Mouse (Mus musculus) retina, postnatal 7 days (tissue): Measurements from ENCODE around the gene Tubgcp2.

Experiments used
- DNase-seq: peaks from one replicate; pipeline ENCODE4 v3.0.0-alpha.2; 2012; ENCODE audit warnings: low read depth, low spot score

The Tubgcp2 gene

DNA sequence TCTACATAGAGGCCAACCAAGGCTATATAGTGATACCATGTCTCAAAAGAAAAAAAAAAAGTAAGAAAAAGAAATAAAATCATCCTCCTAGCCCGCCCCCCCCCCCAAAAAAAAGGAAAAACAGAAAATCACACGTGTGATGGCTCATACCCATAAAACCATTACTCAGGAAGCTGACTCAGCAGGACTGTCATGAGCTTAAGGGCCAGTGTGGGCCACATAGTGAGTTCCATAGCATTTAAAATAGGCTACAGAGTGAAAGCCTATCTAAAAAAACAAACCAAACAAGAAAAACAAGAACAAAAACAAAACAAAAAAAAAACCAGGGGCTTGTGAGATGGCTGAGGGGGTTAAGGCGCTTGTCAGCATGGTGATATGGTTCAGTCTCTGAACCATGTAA is 55.7 kb downstream of the Tubgcp2 start:
- no peak for DNase-seq

DNA sequence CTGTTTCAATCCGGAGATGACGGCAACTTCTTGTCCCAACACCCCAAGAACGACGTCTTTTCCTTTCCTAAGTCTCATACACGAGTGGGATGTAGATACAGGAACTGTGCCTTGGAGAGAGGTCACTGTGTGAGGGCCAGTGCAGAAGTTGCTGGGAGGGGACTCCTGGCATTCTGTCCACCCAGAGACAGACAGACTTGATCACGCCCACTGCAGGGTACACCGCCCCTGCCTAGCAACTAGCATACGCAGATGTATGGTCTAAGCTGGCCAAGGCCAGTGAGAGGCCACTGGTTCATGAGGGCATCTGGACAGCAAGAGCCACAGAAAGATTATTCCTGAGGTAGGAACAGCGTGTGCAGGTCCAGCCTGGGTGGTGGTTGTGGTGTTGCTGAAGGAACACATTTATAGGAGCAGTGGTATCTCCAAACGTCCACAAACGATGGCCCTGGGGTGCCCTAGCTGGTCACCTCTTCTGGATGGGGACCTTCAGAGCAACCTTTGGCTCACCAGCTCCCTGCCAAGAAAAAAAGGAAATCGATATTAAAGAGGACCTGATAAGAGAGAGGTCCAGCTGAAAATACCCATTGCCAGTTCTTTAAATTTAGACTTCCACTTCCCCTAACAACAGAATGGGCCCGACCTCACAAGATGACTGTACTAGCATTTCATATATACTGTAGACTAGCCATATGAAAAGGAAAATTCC is 57.3 kb downstream of the Tubgcp2 start:
- DNase-seq = no peak

DNA sequence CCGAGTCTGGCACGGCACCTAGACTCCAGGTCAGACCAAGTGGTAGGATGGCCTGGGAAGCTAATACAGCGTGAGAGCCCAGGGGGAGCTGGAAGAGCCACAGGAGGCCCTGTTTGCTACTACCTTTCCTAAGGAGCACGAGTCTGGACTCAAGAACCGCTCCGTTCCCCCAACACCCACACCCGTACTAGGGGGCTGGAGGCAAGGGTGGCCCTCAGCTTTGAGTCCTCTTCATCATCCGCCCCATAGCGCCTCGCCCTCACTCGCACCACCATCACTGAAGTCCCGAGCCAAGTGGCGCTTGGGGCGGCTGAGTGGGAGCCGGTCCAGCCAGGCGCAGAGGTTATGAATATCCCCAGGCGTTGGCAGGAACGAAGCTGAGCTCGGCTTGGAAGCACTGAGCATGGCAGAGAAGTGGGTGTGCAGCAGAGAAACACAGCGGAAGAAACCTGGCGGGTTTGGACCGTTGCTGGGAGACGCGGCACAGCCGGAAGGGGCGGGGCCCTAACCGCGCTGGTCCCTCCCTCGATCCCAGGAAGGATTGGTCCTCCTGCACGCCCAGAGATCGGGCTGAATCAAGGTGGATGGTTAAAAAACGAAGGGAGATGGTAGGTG is 58.1 kb downstream of the Tubgcp2 start, which contains the start of gene 6430531B16Rik:
Gene 6430531B16Rik, minus strand, starts transcription at position 478 of the 615 bp plus-strand sequence.
- peak; percentile 52 for DNase-seq

DNA sequence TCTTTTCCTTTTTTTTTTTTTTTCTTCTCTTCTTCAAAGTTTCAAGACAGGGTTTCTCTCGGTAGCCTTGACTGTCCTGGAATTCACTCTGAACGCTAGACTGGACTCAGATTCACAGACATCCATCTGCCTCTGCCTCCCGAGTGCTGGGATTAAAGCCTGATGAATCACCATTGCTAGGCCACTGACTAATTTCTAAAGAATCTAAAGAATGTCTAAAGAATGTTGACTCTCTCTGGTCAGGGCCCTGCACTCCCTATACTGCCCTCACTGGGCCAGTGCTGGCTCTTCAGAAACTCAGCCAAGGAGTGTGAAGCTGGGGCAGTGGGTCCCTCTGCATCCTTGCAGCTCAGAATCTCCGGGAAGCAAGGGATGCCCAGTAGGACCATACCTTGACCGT is 61.0 kb downstream of the Tubgcp2 start:
- DNase-seq = no peak

DNA sequence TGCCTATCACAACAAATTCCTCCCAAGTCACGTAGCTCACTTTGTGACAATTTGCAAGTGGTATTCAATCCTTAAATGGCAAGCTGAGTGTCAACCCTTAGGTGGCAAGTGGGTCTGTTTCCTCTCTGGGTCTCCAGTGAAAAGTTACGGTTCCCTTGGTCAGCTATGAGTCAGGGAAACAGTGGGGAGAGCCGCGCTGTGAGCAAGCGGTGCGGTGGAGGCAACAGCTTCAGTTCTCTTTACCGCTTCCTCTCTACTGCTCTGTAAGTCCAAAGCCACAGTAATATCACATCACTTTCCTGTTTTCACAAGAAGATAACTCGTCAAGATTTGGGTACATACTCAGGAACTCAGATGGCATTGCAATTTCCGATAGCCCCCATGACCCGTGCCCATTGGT is 62.2 kb downstream of the Tubgcp2 start:
- no peak for DNase-seq

DNA sequence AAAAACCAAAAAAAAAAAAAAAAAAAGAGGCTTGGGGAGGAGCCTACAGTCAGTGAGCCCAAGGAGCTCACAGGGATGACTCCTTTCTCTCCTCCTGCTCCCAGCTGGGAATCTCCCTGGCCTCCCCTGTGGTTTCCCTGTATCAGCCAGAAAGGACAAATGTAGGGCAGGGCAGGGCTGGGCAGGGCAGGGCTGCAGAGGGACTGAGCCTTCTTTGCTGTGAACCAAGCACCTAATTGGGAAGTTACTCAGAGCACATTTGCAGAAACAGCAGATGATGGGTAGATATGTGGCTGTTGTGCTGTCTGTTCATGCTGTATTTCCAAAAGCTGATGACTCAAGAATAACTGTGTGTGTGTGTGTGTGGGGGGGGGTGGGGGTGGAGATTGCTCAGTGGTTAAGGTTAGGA is 63.5 kb downstream of the Tubgcp2 start:
- no peak for DNase-seq

DNA sequence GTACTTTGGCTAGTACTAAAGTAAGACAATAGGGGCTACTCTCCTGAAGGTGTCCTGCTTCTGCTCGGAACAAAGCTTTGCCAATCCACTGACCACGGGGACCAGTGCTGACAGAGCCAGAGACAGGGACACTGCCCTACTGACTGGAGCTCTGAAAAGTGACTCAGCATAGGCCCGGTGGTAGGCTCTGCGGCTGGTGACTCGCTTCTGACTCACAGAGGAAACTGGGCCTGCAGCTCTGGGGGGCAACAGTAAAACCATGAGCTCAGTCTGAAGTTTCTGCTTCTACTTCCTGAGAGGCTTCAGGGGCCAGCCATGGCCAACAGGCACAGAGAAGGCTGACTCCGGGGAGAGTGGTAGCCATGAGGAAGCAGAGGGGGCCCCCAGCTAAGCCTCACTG is 65.0 kb downstream of the Tubgcp2 start:
- DNase-seq = no peak

DNA sequence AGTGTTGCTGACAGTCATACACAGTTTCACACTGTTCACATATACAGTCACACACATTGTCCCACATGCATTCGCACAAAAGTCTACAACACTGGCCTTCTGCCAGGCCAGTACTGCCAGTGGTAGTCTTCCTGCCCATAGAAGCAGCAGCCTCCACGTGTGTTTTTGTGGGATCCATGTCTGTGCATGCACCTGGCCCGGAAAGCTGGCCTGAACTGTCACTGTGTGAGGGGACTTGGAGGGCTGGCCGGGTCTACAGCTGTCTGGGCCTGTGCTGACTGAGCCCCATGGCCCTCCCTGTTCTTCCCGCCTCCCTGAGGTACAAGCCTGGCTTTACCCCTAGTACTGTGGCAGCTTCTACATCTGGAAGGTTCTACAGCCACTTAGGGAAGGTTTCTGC is 65.5 kb downstream of the Tubgcp2 start:
- no peak for DNase-seq

DNA sequence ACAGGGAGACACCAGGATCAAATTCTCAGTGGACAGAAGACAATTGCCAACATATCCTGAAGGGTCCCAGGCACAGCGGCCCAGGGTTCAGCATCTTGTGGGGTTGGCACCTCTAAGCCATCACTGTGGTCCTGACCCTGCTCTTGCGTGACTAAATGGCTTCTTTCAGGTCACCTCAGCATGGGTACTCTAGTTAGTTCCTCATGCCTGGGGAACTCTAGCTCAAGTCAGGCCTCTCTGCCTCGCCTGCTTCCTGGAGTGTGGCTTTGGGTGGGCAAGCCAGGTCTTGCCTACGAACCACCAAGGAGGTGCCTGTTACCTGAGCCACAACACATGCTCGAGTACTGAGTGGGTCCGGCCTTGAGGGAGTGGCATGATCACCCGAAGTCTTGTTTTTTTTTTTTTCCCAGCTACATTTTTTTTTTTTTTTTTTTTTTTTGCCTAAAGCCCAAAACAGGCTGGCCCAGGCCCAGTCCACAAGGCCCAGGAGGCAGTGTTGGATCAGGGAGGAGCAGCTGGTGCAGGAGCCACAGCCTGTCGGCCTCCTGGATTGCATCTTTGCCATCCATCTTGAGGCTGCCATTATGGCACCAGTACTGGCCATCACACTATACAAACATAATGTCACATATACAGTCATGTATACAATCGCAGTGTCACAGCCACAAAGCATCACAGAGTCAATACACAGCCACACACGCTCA is 66.1 kb downstream of the Tubgcp2 start:
- no peak for DNase-seq

DNA sequence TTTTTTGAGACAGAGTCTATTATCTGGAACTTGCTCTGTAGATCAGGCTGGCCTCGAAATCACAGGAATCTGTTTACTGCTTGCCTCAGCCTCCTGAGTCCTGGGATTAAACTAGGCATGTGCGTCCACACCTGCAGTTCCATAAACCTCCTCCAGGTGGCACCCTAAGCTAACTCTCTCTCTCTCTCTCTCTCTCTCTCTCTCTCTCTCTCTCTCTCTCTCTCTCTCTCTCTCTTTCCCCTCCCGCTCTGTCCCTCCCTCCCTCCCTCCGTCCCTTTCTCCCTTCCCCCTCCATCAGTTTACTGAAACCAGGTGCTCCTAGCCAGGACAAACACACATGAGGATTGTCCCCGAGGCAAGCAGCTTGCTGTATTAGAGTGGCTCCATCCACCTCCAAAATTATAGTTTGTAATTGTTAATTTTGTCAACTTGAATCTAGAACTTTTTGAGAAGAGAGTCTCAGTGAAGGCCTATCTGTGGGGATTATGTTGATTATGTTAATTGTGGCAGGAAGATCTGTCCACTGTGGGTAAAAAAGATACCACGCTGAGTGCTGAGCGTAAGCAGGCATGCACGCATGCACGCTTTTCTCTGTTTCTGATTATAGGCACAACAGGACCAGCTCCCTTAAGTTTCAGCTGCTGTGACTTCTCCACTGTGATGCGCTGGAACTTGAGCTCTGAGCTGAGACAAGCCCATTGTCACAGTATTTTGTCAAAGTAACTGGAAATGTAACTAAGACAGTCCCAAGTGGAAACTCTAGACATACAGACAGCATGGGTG is 66.9 kb downstream of the Tubgcp2 start:
- DNase-seq = peak; percentile 74

DNA sequence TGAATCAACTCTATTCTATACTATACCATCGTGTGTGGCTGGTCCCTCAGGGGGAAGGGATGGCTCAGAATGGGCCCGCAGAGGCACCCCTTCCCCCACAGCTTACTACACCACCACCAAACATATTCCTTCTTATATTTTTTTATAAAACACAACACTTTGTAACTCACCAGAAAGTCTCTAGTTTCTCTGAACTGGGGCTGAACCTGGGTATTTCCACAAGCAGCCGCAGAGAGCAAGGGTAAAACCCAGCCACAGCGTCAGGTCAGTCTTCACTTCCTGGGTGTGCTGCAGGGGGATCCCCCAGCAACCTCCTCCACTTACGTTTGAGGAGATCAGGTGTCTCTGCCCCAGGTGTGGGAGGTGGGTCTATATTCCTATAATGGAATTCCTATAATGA is 68.0 kb downstream of the Tubgcp2 start:
- no peak for DNase-seq

DNA sequence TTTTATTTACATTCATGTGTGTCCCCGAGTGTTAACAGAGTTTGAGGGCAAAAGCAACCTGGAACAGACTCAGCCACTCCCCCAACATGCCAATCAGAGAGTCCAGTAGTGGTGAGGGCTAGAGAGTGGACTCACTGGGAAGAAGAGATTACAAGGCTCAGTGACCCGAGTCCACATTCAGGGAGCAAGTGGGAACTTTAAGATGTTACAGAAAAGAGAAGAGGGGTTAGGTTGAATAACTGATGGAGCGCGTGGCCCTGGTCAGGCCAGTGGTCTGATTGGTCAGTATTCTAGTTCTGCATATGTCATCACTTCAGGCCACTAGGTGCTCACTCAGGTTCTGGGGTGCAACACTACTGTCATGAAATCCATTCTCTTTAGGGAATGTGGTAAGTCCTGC is 69.3 kb downstream of the Tubgcp2 start:
- DNase-seq = no peak

DNA sequence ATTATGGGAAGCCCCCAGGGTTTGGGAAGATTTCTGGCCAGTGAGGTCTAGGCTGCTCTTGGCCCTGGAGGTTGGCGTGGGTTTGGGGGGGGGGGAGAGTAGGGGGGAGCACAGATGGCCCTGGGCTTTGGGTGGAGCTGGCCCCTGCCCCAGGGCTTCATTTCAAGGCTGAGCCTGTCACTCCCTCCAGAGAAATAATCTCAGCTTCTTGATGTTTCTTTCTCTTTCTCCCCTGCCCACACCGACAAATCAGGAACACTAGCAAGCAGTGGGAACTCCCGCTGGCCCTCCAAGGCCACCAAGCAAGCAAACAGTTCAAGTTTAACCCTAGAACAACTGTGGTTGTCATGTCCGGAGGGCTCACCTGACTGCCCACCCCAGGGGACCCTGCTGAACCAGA is 72.7 kb downstream of the Tubgcp2 start:
- DNase-seq = no peak

DNA sequence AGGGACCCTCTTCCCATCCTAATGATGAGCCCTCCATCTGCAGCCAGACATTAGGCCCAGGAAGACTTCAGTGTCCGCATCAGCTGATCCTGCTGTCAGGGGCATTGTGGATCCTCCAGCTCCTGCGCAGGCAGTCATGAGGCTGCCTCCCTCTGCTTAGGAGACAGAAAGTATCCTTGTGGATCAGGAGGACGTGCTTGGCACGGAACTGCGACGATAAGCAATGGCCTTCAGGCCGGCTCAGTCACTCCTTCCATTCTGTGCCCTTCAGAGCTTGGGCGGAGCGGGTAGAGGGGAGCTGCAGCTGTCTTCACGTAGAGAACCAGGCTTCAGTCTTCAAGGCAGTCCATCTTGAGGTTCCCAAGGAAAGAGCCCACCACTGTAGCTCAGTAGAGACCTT is 75.3 kb downstream of the Tubgcp2 start:
- no peak for DNase-seq

DNA sequence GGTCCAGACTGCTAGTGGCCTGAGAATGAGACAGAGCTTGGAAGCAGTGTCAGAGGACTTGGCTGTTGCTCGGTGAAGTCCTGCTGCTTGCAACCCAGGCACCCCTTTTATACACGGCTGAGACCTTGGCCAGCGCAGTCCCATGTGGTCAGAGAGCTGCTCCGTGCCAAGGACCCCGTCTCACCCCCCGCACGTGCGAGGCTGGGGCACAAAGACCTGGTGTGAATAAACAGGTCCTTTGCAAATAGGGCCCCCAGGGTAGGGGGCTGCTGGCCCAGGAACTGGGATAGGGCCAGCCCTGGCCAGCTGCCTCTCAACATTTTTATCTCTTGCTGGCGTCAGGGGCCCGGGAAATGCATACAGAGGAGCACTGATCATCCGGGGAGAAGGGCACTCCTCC is 78.5 kb downstream of the Tubgcp2 start:
- no peak for DNase-seq

DNA sequence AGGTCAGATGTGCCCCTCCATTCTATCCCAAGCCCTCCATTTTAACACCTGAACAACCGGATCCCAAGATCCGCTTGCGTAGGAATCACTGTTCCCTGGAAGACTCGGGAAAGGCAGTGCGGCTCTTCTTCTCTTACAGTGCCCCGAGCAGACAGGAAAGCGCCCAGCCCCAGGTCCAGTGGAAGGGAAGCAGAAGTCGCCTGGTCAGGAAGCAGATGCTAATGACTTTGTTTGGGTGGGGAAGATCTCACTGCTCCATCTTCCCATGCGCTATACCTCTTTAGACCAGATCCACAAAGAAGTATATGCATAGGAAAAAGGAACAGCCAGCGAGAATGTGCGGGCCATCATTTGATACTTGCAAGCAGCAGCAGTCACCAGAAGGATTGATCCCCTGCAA is 79.0 kb downstream of the Tubgcp2 start:
- DNase-seq = no peak

DNA sequence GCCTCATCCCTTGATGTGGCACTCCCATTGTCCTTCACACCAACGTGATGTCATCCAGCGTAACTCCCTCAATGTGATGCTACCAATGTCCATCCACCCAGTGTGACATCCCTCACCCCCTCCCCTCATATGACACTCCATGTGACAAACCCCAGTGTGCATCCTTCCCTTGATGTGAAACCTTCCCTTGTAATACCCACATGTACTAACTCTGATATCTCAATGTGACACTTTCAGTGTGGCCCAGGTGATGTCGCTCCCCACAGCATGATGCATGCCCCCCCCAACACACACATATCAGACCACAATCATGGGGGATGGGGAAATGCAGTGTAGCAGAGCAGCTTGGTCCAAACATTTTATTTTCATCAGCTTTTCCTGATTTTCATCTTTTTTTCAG is 79.8 kb downstream of the Tubgcp2 start:
- DNase-seq = no peak

DNA sequence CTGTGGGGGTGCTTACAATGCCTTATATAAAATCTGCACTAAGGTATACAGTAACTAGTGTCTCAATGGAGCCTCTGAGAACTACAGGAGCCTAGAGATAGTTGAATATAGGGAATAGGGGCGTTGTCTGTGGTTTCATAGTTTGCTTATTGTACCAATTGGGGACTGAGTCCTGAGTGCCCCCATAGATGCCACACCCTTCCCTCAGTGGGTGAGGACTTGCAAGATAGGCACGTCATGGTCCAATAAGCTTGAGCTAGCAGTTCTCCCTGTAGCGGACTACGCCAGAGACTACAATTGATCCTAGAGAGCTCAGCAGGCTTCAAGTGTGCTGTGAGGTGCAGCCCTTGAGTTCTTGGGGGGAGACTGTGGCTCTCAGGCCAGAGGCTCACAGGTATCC is 81.0 kb downstream of the Tubgcp2 start:
- no peak for DNase-seq

DNA sequence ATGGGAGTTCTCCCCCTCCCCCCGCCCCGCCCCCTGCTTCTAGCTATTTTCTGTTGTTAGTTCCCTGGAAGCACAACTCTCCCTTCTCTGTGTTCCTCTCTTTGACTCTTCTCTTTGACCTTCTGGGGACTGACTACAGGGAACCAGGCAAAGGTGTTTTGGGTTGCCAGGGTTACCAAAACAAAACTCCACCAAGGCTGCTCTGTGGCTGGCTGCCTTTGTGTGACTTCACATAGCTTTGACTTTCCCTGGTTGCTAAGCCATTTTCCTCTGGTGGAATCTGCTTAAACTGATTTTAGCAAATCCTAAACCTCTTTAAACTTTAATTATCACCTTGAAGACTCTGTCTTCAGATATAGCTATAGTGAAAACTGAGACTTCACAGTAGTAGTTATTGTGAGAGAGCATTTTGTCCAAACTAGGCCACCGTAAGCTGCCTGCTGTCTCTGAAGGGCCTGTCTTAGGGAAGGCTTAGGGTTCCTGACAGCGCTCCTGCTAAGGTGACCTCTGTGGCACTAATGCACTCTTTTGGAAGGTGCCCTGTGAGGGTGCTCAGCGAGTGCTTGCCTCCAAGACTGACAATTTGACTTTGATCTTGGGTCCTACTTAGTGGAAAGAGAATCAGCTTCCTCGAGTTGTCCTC is 84.4 kb downstream of the Tubgcp2 start:
- DNase-seq = no peak

DNA sequence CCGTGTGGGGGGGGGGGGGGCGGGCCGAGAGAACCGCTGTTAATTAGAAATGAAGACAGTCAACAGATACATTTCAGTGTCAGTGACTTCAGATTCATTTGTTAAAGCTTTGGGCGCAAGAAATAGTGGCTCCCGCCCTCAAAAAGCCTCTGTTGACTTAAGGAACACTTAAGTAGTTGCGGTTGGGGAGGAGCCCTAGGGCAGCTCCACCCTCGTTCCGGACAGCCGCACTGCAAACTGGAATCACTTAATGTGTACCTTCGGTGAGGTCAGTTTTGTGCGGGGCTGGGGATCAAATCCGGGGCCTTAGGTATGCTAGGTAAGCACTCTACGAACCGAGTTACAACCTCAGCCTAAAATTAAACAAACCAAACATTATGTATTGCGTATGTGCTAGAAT is 85.4 kb downstream of the Tubgcp2 start:
- DNase-seq = no peak

DNA sequence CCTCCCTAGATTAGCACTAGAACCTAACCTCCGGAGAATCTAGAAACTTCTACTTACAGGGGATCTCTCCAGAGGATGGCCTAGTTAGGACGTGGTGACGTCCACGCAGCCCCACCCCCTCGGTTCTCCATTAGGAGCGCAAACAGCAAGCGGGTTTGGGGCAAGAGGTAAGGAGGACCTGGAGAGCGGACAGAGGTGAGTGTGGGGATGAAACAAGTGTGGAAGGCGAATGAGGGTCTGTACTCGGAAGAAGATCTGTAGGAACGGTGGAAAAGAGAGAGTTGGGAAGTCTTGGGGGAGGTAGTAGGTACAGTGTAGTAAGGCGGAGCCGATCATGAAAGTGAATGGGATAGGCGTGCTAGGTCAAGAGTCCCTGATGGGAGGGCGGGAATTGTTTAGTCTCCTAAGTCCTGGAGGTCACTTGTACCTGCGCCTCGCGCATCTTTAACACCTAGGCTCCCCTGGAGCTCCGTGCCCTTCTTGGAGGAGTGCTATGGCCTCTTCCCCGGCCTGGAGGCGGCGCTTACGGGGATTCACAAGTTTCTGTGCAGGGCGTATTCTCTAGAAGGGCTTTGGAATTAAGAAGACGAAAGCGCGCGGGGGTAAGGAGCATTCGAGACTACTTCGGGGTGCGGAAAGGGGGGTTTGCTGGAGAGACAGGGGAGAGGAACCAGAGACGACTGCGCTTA is 86.0 kb downstream of the Tubgcp2 start:
- peak; percentile 21 for DNase-seq
